Mouse (Mus musculus): Measurements from ENCODE around the gene Gm3526.
"Not testable (repeated sequence)": the region's sequence is repeated elsewhere in the genome, so short reads cannot be mapped to it uniquely, and the experiment has no call there.

Gene Gm3526

GRCm38 (mm10) chr14:5260480-5260879 lies at the start of gene Gm3526:
TSS of gene Gm3526 (minus strand) at chr14:5260580.
- DNase-seq (ENCODE audit: low read depth, low spot score), result not testable (repeated sequence)
